8 mouse cellular contexts compared by ENCODE assay signal in genomic region chr11:120347791-120348683, GRCm38 (mm10). TPM values are rescaled to one million over a fixed set of nuclear protein-coding genes. Genes with fewer than 3 reads are reported as not detected.
A peak's percentile ranks its signal among the peaks of the same experiment; 100 is the strongest.
DNase-seq lines count a peak whose midpoint lies in the region; ATAC-seq and TF ChIP-seq lines count a peak whose summit lies in the region.

Gene Actg1 (minus strand): TSS chr11:120348542.

- peak within 1 kb of the TSS; percentile 100 for H3K4me3 ChIP-seq in embryonic facial prominence, embryonic 13.5 days
- H3K4me3 ChIP-seq in heart, adult 2 months, result peak within 1 kb of the TSS; percentile 99

- H3K27ac ChIP-seq in embryonic facial prominence, embryonic 13.5 days, result peak within 1 kb of the TSS; percentile 99
- H3K27ac ChIP-seq in heart, adult 2 months, result peak within 1 kb of the TSS; percentile 100

- no peak for TF ChIP-seq EP300 in heart, adult 2 months (IDR thresholded peaks at IDR 0.05; ENCODE audit: insufficient read depth, low read depth, low read length)

- H3K9ac ChIP-seq in embryonic facial prominence, embryonic 13.5 days, result peak within 1 kb of the TSS; percentile 100
- peak within 1 kb of the TSS; percentile 100 for H3K9ac ChIP-seq in heart, adult 2 months (ENCODE audit: low read depth, low read length)

- peak within 1 kb of the TSS; percentile 94 for H3K4me2 ChIP-seq in embryonic facial prominence, embryonic 13.5 days

- 2% methylated on average over 91 of the region's 103 CpGs for WGBS in embryonic facial prominence, embryonic 13.5 days
- WGBS in heart, adult 2 months, result under 1% methylated on average over 96 of the region's 103 CpGs

- H3K36me3 ChIP-seq in embryonic facial prominence, embryonic 13.5 days, result peaks cover 21% of the 10 kb centered on the region
- H3K36me3 ChIP-seq in heart, adult 2 months (ENCODE audit: control insufficient read depth, insufficient read depth, low read length), result peaks cover 5% of the 10 kb centered on the region
- H3K36me3 ChIP-seq in splenic B cell, adult 2 months (ENCODE audit: control insufficient read depth, insufficient read depth, low read length, poor library complexity, severe bottlenecking), result peaks cover 11% of the 10 kb centered on the region

- peaks cover 29% of the 10 kb centered on the region for H3K4me1 ChIP-seq in embryonic facial prominence, embryonic 13.5 days
- peaks cover 18% of the 10 kb centered on the region for H3K4me1 ChIP-seq in heart, adult 2 months (ENCODE audit: control insufficient read depth, insufficient read depth, low read length)

- no peaks in the 10 kb centered on the region for H3K27me3 ChIP-seq in embryonic facial prominence, embryonic 13.5 days
- H3K27me3 ChIP-seq in heart, adult 2 months (ENCODE audit: control insufficient read depth, insufficient read depth, low read length), result no peaks in the 10 kb centered on the region
- H3K27me3 ChIP-seq in splenic B cell, adult 2 months (ENCODE audit: control insufficient read depth, insufficient read depth, low read length, poor library complexity, severe bottlenecking), result no peaks in the 10 kb centered on the region

- H3K79me2 ChIP-seq in heart, adult 2 months (replicated peaks; ENCODE audit: control insufficient read depth, insufficient read depth, low read length), result peaks cover 3% of the 10 kb centered on the region

- intact Hi-C loops in heart, adult 2 months (cut with DNase I), result loop anchor here (2.0 kb wide), 1 partner anchor 115 kb away; the partner anchor contains the start of gene Bahcc1

- DNase-seq in 416B (ENCODE audit: low read depth), result peak; percentile 86
- peak; percentile 67 to 75 for DNase-seq in adrenal gland, postnatal 4 days (ENCODE audit: low spot score in 2 of 2)
- peak; percentile 90 to 94 for DNase-seq in heart, adult 2 months
- peak; percentile 86 for DNase-seq in kidney, adult 9 months
- DNase-seq in liver, result peak; percentile 91
- DNase-seq in splenic B cell, adult 2 months (ENCODE audit: low read depth, low spot score), result peak; percentile 89

- peak; percentile 90 for TF ChIP-seq POLR2A in heart, adult 2 months (IDR thresholded peaks at IDR 0.05; ENCODE audit: insufficient read depth, low read depth, low read length)

- no peak for TF ChIP-seq CTCF in heart, adult 2 months (IDR thresholded peaks at IDR 0.05)

- H3K9me3 ChIP-seq in embryonic facial prominence, embryonic 13.5 days, result no peaks in the 10 kb centered on the region

- ATAC-seq in embryonic facial prominence, embryonic 13.5 days (ENCODE audit: insufficient number of reproducible peaks, insufficient read depth, low FRiP score, low TSS enrichment, low read depth), result peak; percentile 81
- ATAC-seq in monocyte, adult 5-6 weeks (replicated peaks; ENCODE audit: insufficient number of reproducible peaks, low FRiP score, low TSS enrichment, poor library complexity, severe bottlenecking), result peak; percentile 7; the same call in 1 of the 2 replicates

RNA-seq across cellular contexts. Expression of gene Actg1, which starts in this region (rescaled TPM):
- total RNA-seq in adrenal gland, postnatal 4 days (2021), result 1,000 to 10,000 TPM in 1 of 2 experiments, 100 to 1,000 TPM in 1; 949 to 1,134 TPM
- polyA plus RNA-seq in embryonic facial prominence, embryonic 13.5 days (2015; fragmentation: Nextera tagmentation; extraction: Ambion mirVana), result 2,524 and 2,741 TPM in 2 replicates
- 100 to 1,000 TPM; 222 to 321 TPM for total RNA-seq in heart, adult 2 months (2021)
- polyA plus RNA-seq in heart, adult 2 months (2012; rRNA removed), result 510 and 694 TPM in 2 replicates
- 1,753 to 2,142 TPM (median 1,849 TPM) in 3 replicates for total RNA-seq in monocyte, adult 5-6 weeks (2017)

Comparison
In these comparisons a context has a peak if more than half of its experiments do, and no peak if none do; other contexts are left out.
1. Peak in every context shown above with its lines: DNase-seq, ATAC-seq, H3K4me3 ChIP-seq and H3K27ac ChIP-seq.